Mouse (Mus musculus) kidney, adult 8-10 months (tissue): Measurements from ENCODE around the gene Lamp2.
"Not testable (repeated sequence)": the region's sequence is repeated elsewhere in the genome, so short reads cannot be mapped to it uniquely, and the experiment has no call there.

ENCODE experiments used
- DNase-seq, 2 experiments: peaks; one replicate each; pipeline ENCODE4 v3.0.0; 2022

Gene Lamp2

DNA sequence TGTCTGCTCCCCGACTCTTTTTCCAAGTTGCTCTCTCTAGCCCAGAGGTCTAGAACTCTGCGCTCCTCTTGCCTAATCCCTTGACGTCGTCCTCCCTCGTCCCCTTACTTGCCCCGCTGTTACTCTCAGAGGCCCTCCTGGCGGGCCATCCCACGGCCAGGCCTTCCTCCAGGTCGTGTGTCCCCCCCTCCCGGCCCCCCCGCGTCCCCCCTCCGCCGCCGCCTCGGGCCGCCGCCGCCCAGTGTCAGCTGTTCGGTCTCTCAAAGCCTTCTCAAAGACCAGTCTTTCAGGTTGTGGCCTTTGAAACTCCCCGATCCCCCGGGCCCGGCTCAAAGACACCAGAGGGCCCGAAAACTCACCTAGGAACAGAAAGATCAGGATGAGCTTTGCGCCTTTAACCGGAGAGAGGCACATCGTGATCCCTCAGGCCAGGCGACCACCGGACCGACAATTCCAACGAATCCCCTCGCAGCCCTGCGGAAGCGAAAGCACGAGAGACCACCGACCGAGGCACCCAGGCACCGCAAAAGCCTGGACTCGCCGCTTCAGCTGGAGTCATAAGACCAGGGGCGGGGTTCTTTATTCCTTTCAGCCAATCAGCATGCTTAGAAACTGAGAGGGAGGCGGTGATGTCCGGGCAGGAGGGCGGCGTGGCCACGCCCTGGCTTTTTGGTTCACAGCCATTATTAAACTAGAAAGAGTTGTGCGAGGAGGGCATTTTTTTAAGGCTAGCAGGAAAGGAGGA lies at the start of gene Lamp2:
Lamp2 (minus strand) TSS at position 565 of the 745 bp plus-strand sequence.
- peak; percentile 81 to 85 for DNase-seq

DNA sequence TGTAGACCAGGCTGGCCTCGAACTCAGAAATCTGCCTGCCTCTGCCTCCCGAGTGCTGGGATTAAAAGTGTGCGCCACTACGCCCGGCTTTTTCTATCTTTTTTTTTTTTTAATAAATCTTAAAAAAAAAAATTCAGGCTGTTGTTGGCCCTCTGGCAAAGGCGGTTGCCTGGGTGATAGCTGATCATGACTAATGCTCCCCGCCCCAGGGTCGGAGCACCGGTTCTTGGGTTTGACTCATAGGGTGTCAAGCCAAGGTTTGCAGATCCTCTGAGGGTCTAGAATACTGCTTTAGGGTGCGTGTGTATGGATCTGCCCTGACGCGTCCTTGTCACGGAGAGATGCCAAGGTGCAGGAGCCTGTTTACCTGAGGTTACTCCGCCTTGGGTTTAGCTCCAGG lies 48.6 kb upstream of the Lamp2 start:
- no peak for DNase-seq

DNA sequence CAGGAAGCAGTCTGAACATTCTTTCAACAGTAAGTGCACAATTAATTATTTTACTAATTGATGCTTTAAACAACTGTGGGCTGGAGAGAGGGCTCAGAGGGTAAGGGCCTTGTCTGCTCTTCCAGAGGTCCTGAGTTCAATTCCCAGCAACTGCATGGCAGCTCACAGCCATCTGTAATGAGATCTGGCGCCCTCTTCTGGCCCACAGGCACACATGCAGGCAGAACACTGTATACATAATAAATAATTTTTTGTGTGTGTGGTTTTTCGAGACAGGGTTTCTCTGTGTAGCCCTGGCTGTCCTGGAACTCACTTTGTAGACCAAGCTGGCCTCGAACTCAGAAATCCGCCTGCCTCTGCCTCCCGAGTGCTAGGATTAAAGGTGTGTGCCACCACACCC lies 45.9 kb upstream of the Lamp2 start:
- DNase-seq = not testable (repeated sequence)

- DNase-seq = not testable (repeated sequence)
Observed at GRCm38 (mm10) chrX:38485464-38485863, 29.2 kb upstream of the Lamp2 start.

GRCm38 (mm10) chrX:38478583-38478982 lies 22.3 kb upstream of the Lamp2 start:
- DNase-seq = no peak

DNA sequence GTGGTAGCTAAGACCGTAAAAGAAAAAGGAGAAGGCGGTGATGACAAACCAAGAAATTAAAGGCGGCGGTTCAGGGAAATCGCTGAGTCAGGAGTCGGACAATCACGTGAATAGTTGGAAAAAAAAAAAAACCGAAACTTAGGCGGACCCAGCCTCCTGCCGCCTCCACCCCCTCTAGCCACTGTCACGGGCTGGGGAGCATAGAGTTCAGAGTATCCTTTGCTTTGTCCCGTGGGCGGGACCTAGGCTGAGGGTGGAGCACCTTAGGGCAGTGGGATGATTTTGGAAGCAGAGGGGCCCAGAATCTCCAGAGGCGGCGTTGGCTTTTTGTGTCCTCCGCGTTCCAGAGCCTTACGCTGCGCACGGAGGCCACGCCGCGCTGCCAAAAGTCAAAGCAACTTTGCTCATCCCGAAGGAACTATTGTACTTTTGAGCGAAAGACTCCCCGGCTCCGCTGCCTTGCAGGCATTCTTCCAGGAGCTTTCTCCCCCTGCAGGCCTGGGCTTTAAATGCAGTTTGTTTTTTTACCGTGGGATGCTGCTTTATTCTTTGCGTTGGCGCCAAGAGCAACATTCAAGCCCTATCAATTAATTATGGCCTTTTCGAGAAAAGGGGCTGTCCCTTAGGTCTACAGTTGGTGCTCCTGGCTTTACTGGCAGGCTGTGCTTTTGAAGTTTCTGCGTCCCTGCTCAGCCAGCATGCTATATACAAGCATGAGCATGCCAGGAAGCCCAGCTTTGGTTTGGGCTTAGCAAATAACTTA lies 17.5 kb upstream of the Lamp2 start:
- DNase-seq = peak; percentile 76 to 82

- no peak for DNase-seq
Observed at GRCm38 (mm10) chrX:38473164-38473536, 16.9 kb upstream of the Lamp2 start.

DNA sequence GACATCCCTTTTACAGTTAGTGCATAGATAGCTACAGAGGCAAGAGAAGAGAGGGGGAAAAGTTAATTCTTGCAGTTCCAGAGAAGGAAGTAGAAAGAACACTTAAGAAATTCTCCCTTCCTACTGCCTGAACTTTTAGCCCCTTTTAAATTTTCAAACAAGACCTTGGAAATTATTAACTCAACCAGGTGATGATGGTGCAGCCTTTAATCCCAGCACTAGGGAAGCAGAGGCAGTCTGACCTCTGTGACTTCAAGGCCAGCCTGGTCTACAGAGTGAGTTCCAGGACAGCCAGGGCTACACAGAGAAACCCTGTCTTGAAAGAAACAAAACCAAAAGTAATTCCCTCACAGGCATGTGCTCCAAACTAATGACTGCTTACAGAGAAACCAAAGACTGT lies 10.0 kb upstream of the Lamp2 start:
- peak in 1 of 2 experiments; percentile 24 for DNase-seq

- no peak for DNase-seq
Observed at GRCm38 (mm10) chrX:38463160-38463559, 6.9 kb upstream of the Lamp2 start.

GRCm38 (mm10) chrX:38462101-38462500 lies 5.8 kb upstream of the Lamp2 start:
- DNase-seq = no peak

- DNase-seq = no peak
Observed at GRCm38 (mm10) chrX:38460887-38461286, 4.6 kb upstream of the Lamp2 start.

DNA sequence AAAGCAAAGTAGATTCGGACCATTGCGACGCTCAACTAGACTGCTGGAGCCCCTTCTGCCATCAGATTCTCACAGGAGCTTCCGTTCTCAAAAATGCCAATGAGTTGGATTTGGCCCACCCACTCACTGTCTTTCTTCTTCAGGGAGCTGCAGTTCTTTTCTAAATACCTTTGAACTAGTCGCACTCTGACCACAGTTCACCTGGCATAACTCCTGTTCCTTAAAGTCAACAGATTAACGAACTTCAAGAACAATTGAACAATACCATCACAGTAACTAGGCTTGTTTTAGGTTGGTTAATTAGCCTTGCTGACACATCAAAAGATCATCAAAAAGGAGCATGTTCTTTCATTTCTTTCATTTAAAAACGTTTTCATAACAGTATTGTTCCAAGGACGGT lies 2.8 kb upstream of the Lamp2 start:
- DNase-seq = no peak

- DNase-seq = no peak
Observed at GRCm38 (mm10) chrX:38456635-38457006, 367 bp upstream of the Lamp2 start.

GRCm38 (mm10) chrX:38455474-38455873 lies 780 bp downstream of the Lamp2 start:
- no peak for DNase-seq

DNA sequence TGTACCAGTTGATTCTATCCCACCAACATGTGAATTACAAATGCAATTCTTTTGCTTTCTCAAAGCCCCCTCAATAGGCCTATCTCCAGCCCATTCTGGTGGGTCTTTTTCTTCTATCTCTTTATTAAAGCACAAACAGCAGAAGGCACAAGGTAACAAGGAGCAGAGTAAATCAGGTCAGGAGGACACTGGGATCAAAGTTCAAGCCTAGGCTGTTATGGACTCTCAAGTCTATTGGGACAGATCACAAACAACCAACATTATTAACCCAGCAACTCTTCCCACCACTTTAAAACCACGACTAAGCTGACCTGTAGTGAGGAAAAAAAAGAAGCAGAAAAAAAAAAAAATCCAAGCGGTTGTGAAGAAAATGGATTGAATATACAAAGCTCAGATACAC lies 1.4 kb downstream of the Lamp2 start:
- peak; percentile 32 to 40 for DNase-seq

DNA sequence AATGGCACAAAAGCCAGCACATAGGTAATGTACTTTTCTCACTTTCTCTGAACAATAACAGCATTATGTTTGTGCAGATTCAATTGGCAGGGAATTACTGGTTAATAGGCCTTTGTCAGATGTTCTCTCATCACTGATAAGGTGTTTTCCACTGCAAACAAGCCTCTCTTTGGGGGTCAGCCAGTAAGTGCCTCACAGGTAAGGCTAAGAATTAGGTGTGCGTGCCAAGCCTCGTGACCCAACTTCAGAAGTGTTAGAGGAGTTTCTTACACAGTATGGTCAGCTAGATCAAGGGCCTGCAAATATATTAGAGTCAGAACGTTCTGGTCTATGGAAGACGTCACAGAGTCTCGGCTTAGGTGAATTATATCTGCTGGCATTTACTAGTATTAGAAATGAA lies 2.3 kb downstream of the Lamp2 start:
- no peak for DNase-seq

GRCm38 (mm10) chrX:38450476-38450875 lies 5.8 kb downstream of the Lamp2 start:
- no peak for DNase-seq

GRCm38 (mm10) chrX:38445705-38446104 lies 10.5 kb downstream of the Lamp2 start:
- DNase-seq = no peak

GRCm38 (mm10) chrX:38442425-38442824 lies 13.8 kb downstream of the Lamp2 start:
- peak; percentile 21 to 45 for DNase-seq

GRCm38 (mm10) chrX:38439629-38440028 lies 16.6 kb downstream of the Lamp2 start:
- DNase-seq = no peak

DNA sequence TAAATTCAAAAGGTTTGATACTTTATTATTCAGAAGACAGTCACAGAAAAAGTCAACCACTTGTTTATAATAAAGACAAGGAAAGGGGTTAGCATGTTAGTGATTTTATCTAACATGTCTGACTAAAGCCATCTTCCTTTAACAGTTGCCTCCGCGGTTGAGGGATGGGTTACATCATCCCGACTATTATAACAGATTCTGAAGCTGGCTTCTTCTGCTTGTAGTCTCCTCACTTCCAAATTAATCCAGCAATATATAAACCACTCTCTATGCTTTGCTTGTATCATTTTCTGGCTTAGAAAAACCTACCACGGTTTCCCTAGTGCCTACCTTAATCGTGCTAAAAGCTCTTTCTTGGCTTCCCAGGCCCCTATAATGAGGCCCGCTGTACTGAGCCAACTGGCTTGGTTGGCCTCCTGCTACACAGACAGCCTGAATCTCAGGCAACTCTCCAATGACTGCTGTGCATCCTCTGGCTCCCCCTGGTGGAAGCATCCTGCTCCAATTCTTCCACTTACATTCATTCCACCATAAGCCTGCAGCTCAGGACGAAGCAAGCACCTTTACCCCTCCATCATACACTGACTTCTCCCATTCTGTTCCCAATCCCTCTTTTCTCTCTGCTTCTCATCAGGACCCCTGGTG lies 18.0 kb downstream of the Lamp2 start:
- DNase-seq = peak; percentile 59 to 81

GRCm38 (mm10) chrX:38429455-38429854 lies 26.8 kb downstream of the Lamp2 start:
- no peak for DNase-seq

DNA sequence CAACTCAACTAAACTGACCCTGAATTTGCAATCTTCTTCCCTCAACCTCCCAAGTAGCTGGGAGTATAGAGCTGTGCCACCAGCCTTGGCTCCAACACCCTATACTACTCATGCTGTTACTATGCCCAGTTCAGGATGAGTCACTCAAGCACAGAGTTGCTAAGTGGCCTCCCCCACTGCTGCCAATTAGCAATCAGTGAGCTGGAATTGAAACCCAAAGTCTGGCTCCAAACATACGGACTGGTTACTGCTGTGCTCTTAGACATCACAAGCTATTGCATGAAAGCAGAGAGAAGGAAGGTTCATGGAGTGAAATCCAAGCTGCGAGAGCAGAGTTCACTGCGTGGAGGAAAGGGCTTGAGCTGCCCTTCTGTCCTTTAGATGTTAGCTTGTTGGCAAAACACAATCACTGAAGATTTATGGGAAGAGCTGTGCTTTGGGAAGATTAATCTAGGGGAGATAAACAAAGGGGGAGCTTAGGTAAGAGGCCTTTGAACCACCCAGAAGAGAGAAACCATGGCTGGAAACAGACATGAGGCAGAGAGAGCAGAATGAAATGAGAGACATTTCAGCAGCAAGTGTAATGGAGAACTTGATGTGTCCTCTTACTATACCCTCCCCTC lies 27.3 kb downstream of the Lamp2 start:
- peak in 1 of 2 experiments; percentile 26 for DNase-seq
